Mouse (Mus musculus) brown adipose tissue, adult 24 weeks (tissue): ENCODE results near the gene Gnat1. TPM values are rescaled to one million over a fixed set of nuclear protein-coding genes. Genes with fewer than 3 reads are reported as not detected.

Experiments used
- polyA plus RNA-seq: library from polyadenylated mRNA; stranded (reverse); fragments of >200 nt; gene quantifications from 2 replicates; pipeline ENCODE4 v1.2.4, GENCODE M21; 2012; ENCODE audit not compliant: missing spikeins, insufficient read depth, insufficient read length

Gene Gnat1
- polyA plus RNA-seq, 1 experiment = not detected

Other genes starting within 250 kb of the Gnat1 start
- gene Tmem115, start 145.8 kb downstream of the Gnat1 start, polyA plus RNA-seq = 11.9 and 14.1 TPM in 2 replicates
- 6.1 and 6.3 TPM in 2 replicates for gene Cyb561d2, start 137.5 kb downstream of the Gnat1 start, polyA plus RNA-seq
- gene Nprl2, start 137.5 kb downstream of the Gnat1 start, polyA plus RNA-seq = 19.2 and 22.5 TPM in 2 replicates
- not detected in 2 replicates for gene Zmynd10, start 132.4 kb downstream of the Gnat1 start, polyA plus RNA-seq
- 10.9 and 15.2 TPM in 2 replicates for gene Rassf1, start 128.2 kb downstream of the Gnat1 start, polyA plus RNA-seq
- gene Tusc2, start 116.5 kb downstream of the Gnat1 start, polyA plus RNA-seq = 31.2 and 49.0 TPM in 2 replicates
- gene Hyal2, start 111.8 kb downstream of the Gnat1 start, polyA plus RNA-seq = 14.1 and 14.2 TPM in 2 replicates
- 25.2 and 46.4 TPM in 2 replicates for gene Hyal1, start 102.8 kb downstream of the Gnat1 start, polyA plus RNA-seq
- 25.9 and 31.3 TPM in 2 replicates for gene Naa80, start 100.8 kb downstream of the Gnat1 start, polyA plus RNA-seq
- gene Hyal3, start 98.9 kb downstream of the Gnat1 start, polyA plus RNA-seq = 0.63 TPM in 1 of 2 replicates, not detected in the other
- gene Ifrd2, start 92.1 kb downstream of the Gnat1 start, polyA plus RNA-seq = 21.6 and 23.7 TPM in 2 replicates
- gene Sema3b, start 70.5 kb downstream of the Gnat1 start, polyA plus RNA-seq = 3.3 and 3.8 TPM in 2 replicates
- 87.2 and 112 TPM in 2 replicates for gene Gnai2, start 44.3 kb downstream of the Gnat1 start, polyA plus RNA-seq
- gene Slc38a3, start 10.2 kb downstream of the Gnat1 start, polyA plus RNA-seq = 0.83 and 3.3 TPM in 2 replicates
- gene Sema3f, start 30.8 kb upstream of the Gnat1 start, polyA plus RNA-seq = 3.1 and 3.2 TPM in 2 replicates
- 37.4 and 47.2 TPM in 2 replicates for gene Rbm5, start 91.3 kb upstream of the Gnat1 start, polyA plus RNA-seq
- 17.6 and 20.0 TPM in 2 replicates for gene Rbm6, start 193.5 kb upstream of the Gnat1 start, polyA plus RNA-seq
- 12.6 and 14.3 TPM in 2 replicates for gene Mon1a, start 208.4 kb upstream of the Gnat1 start, polyA plus RNA-seq
- 0.36 and 1.4 TPM in 2 replicates for gene Mst1r, start 227.2 kb upstream of the Gnat1 start, polyA plus RNA-seq
- gene Actl11, start 248.8 kb upstream of the Gnat1 start, polyA plus RNA-seq = not detected in 2 replicates